Mouse (Mus musculus): ENCODE measurements around the gene Mup18. TPM values are rescaled to one million over a fixed set of nuclear protein-coding genes. Genes with fewer than 3 reads are reported as not detected.

The Mup18 gene
- not detected for polyA plus RNA-seq (2014; fragmentation: Illumina TruSeq; extraction: RNeasy Lipid Tissue Mini Kit (QIAGEN cat#74804); ENCODE audit: low read depth, low replicate concordance)

GRCm38 (mm10) chr4:61674036-61674435 is at the start of gene Mup18:
Gene Mup18, minus strand, starts transcription at chr4:61674136.

Other genes starting within 250 kb of the Mup18 start
- gene Mup15, start 234.4 kb downstream of the Mup18 start, polyA plus RNA-seq (2014; fragmentation: Illumina TruSeq; extraction: RNeasy Lipid Tissue Mini Kit (QIAGEN cat#74804); ENCODE audit: low read depth, low replicate concordance) = 0.76 TPM
- not detected for gene Mup16, start 154.6 kb downstream of the Mup18 start, polyA plus RNA-seq (2014; fragmentation: Illumina TruSeq; extraction: RNeasy Lipid Tissue Mini Kit (QIAGEN cat#74804); ENCODE audit: low read depth, low replicate concordance)
- not detected for gene Mup17, start 78.3 kb downstream of the Mup18 start, polyA plus RNA-seq (2014; fragmentation: Illumina TruSeq; extraction: RNeasy Lipid Tissue Mini Kit (QIAGEN cat#74804); ENCODE audit: low read depth, low replicate concordance)
- gene Mup19, start 108.1 kb upstream of the Mup18 start, polyA plus RNA-seq (2014; fragmentation: Illumina TruSeq; extraction: RNeasy Lipid Tissue Mini Kit (QIAGEN cat#74804); ENCODE audit: low read depth, low replicate concordance) = 2.8 TPM
- gene Mup5, start 161.1 kb upstream of the Mup18 start, polyA plus RNA-seq (2014; fragmentation: Illumina TruSeq; extraction: RNeasy Lipid Tissue Mini Kit (QIAGEN cat#74804); ENCODE audit: low read depth, low replicate concordance) = not detected